Mouse (Mus musculus) ES-E14 (cell line): Measurements from ENCODE around the gene Hcn1. TPM values are rescaled to one million over a fixed set of nuclear protein-coding genes. Genes with fewer than 3 reads are reported as not detected.

ENCODE experiments used
- DNase-seq: peaks from one replicate; pipeline ENCODE4 v3.0.0-alpha.2; 2013; ENCODE audit warnings: low read depth, low spot score
- H3K27ac ChIP-seq: 2 replicates; pipeline ENCODE4 v1.5.1; 2012; ENCODE audit warnings: low read depth, mild to moderate bottlenecking, low read length, moderate library complexity, mixed read lengths; ENCODE audit not compliant: poor library complexity, insufficient read depth, severe bottlenecking
- H3K36me3 ChIP-seq: 2 replicates; pipeline ENCODE4 v1.6.1; 2012; ENCODE audit warnings: mild to moderate bottlenecking, low read length, moderate library complexity, mixed read lengths; ENCODE audit not compliant: control insufficient read depth, poor library complexity, insufficient read depth, severe bottlenecking
- H3K4me1 ChIP-seq, 2 experiments: fragments of 150-350 bp in 1 of 2; sonication (generic) in 1 of 2; 2 replicates each; pipeline ENCODE4 v1.6.1; 2012; ENCODE audit warnings: low read length in 2 of 2, mild to moderate bottlenecking in 1 of 2, mixed read lengths in 1 of 2; ENCODE audit not compliant: control insufficient read depth in 2 of 2, insufficient read depth in 2 of 2, poor library complexity in 1 of 2
- H3K4me3 ChIP-seq, 2 experiments: fragments of 150-350 bp in 1 of 2; sonication (generic) in 1 of 2; 2 replicates each; pipeline ENCODE4 v1.5.1; 2012; ENCODE audit warnings: low read length in 2 of 2, low read depth in 1 of 2, mild to moderate bottlenecking in 1 of 2, mixed read lengths in 1 of 2; ENCODE audit not compliant: insufficient read depth in 1 of 2, poor library complexity in 1 of 2, severe bottlenecking in 1 of 2
- H3K9ac ChIP-seq: 2 replicates; pipeline ENCODE4 v1.6.1; 2012; ENCODE audit warnings: low read depth, mild to moderate bottlenecking, low read length, mixed read lengths; ENCODE audit not compliant: poor library complexity, insufficient read depth, severe bottlenecking
- H3K9me3 ChIP-seq: fragments of 150-350 bp; sonication (generic); 2 replicates; pipeline ENCODE4 v1.6.1; 2012; ENCODE audit warnings: low read depth, mild to moderate bottlenecking, low read length; ENCODE audit not compliant: control insufficient read depth, insufficient read depth
- CHD2 ChIP-seq: IDR thresholded peaks from 2 replicates; pipeline ENCODE4 v1.6.1; 2014; ENCODE audit warnings: mild to moderate bottlenecking, low read depth, low read length, inconsistent platforms
- HCFC1 ChIP-seq: IDR thresholded peaks from 2 replicates; pipeline ENCODE4 v1.6.1; 2012; ENCODE audit warnings: low read length, inconsistent platforms, borderline replicate concordance; ENCODE audit not compliant: insufficient read depth
- MAFK ChIP-seq: IDR thresholded peaks from 2 replicates; pipeline ENCODE4 v1.6.1; 2014; ENCODE audit warnings: mild to moderate bottlenecking, low read depth, low read length, inconsistent platforms; ENCODE audit not compliant: insufficient read depth
- ZC3H11A ChIP-seq: IDR thresholded peaks from 2 replicates; pipeline ENCODE4 v1.6.1; 2012; ENCODE audit warnings: low read depth, mild to moderate bottlenecking, inconsistent platforms, low read length, borderline replicate concordance
- ZNF384 ChIP-seq: IDR thresholded peaks from 2 replicates; pipeline ENCODE4 v1.6.1; 2012; ENCODE audit warnings: low read depth, low read length, inconsistent platforms
- in situ Hi-C, 2 experiments: fragments of 600-800 bp; cut with MboI; formaldehyde crosslinking; loops; one replicate each; pipeline ENCODE4 v1.15.1; 2025; ENCODE audit warnings: low sequenced_read_pairs in 2 of 2, inconsistent platforms in 1 of 2; ENCODE audit not compliant: unreplicated experiment in 2 of 2
- total RNA-seq: library from RNA; depleted of rRNA; stranded (reverse); fragments of 300-350 nt; gene quantifications from 2 replicates; pipeline ENCODE4 v1.2.3, GENCODE M21; 2012

Gene Hcn1
- total RNA-seq, 1 experiment, result 0.09 TPM

- Histone ChIP-seq H3K36me3 (no peaks in the 10 kb centered on the region), H3K4me1 (peaks cover 0 to 9% of the 10 kb centered on the region in 2 experiments; a peak in 2 of 4 replicates), H3K27ac (peak overlapping the region; percentile 52; the same call in 1 of the 2 replicates), H3K9me3 (no peaks in the 10 kb centered on the region), H3K4me3 (no peak overlapping the region), H3K9ac (no peak overlapping the region)
- in situ Hi-C loops, result no loop called here
- no peak for TF ChIP-seq ZC3H11A
- TF ChIP-seq HCFC1, result no peak
- TF ChIP-seq ZNF384, result no peak
- no peak for TF ChIP-seq CHD2
- no peak for TF ChIP-seq MAFK
- peak; percentile 34 for DNase-seq
Observed at GRCm38 (mm10) chr13:118023381-118023780, 421.3 kb downstream of the Hcn1 start.

- no peak for DNase-seq
- H3K36me3 ChIP-seq, result no peaks in the 10 kb centered on the region
- H3K9ac ChIP-seq, result no peak overlapping the region
- no peak for TF ChIP-seq CHD2
- TF ChIP-seq ZC3H11A, result no peak
- in situ Hi-C loops, result no loop called here
- no peaks in the 10 kb centered on the region for H3K9me3 ChIP-seq
- H3K4me3 ChIP-seq, result no peak overlapping the region
- H3K27ac ChIP-seq, result no peak overlapping the region
- peaks cover 0 to 9% of the 10 kb centered on the region in 2 experiments; a peak in 2 of 4 replicates for H3K4me1 ChIP-seq
Observed at GRCm38 (mm10) chr13:118026510-118026909, 424.4 kb downstream of the Hcn1 start.

GRCm38 (mm10) chr13:118027868-118028267 lies 425.7 kb downstream of the Hcn1 start:
- DNase-seq, result no peak
- no peaks in the 10 kb centered on the region for H3K36me3 ChIP-seq
- H3K4me3 ChIP-seq, result no peak overlapping the region
- no peaks in the 10 kb centered on the region for H3K9me3 ChIP-seq
- in situ Hi-C loops, result no loop called here
- H3K4me1 ChIP-seq, result peaks cover 0 to 7% of the 10 kb centered on the region in 2 experiments; a peak in 1 of 4 replicates
- no peak overlapping the region for H3K27ac ChIP-seq
- TF ChIP-seq MAFK (no peak), ZNF384 (peak; percentile 56; the same call in 1 of the 2 replicates)
- H3K9ac ChIP-seq, result no peak overlapping the region

GRCm38 (mm10) chr13:118028662-118029061 lies 426.5 kb downstream of the Hcn1 start:
- H3K27ac ChIP-seq, result no peak overlapping the region
- no peak overlapping the region for H3K4me3 ChIP-seq

GRCm38 (mm10) chr13:118029579-118029978 lies 427.5 kb downstream of the Hcn1 start:
- Histone ChIP-seq H3K4me1 (peaks cover 0 to 3% of the 10 kb centered on the region in 2 experiments; a peak in 1 of 4 replicates), H3K4me3 (no peak overlapping the region), H3K9me3 (no peaks in the 10 kb centered on the region), H3K36me3 (no peaks in the 10 kb centered on the region), H3K27ac (no peak overlapping the region), H3K9ac (no peak overlapping the region)
- no peak for DNase-seq
- in situ Hi-C loops, result no loop called here
- no peak for TF ChIP-seq HCFC1
- no peak for TF ChIP-seq MAFK
- TF ChIP-seq ZC3H11A, result no peak
- TF ChIP-seq ZNF384, result no peak
- TF ChIP-seq CHD2, result no peak

More at GRCm38 (mm10) chr13:118028662-118029061, 426.5 kb downstream of the Hcn1 start:
- no peaks in the 10 kb centered on the region for H3K36me3 ChIP-seq
- H3K9ac ChIP-seq, result no peak overlapping the region
- no peaks in the 10 kb centered on the region for H3K9me3 ChIP-seq
- in situ Hi-C loops, result no loop called here
- no peak for DNase-seq
- no peak for TF ChIP-seq MAFK
- TF ChIP-seq ZC3H11A, result no peak
- no peak for TF ChIP-seq CHD2
- peaks cover 0 to 7% of the 10 kb centered on the region in 2 experiments; a peak in 1 of 4 replicates for H3K4me1 ChIP-seq
